8 mouse cellular contexts compared by ENCODE assay signal in genomic region chr19:10017637-10018526, GRCm38 (mm10). TPM values are rescaled to one million over a fixed set of nuclear protein-coding genes. Genes with fewer than 3 reads are reported as not detected.
DNase-seq lines count a peak whose midpoint lies in the region; ATAC-seq lines count a peak whose summit lies in the region.

No protein-coding gene starts in this region.

- WGBS in forebrain, embryonic 12.5 days = 5% methylated on average over 41 of the region's 44 CpGs
- 8% methylated on average over 44 of the region's 44 CpGs for WGBS in heart, embryonic 16.5 days
- 6% methylated on average over 44 of the region's 44 CpGs for WGBS in liver, embryonic 16.5 days (ENCODE audit: insufficient replicate concordance)
- WGBS in neural tube, embryonic 11.5 days = 6% methylated on average over 43 of the region's 44 CpGs
- 7% methylated on average over 44 of the region's 44 CpGs for WGBS in stomach, embryonic 16.5 days

- DNase-seq in c-Kit-positive CD71-positive TER-119-negative erythroid progenitor cells, embryonic 14.5 days (ENCODE audit: low read depth) = peak; percentile 78
- peak; percentile 94 to 96 for DNase-seq in kidney, postnatal 36 days
- DNase-seq in neural tube, embryonic 11.5 days (ENCODE audit: low spot score) = peak; percentile 93

- H3K4me3 ChIP-seq in forebrain, embryonic 12.5 days (replicated peaks) = peak overlapping the region; percentile 48
- peak overlapping the region; percentile 64 for H3K4me3 ChIP-seq in heart, embryonic 16.5 days (ENCODE audit: low read length)
- peak overlapping the region; percentile 80 for H3K4me3 ChIP-seq in liver, embryonic 16.5 days (ENCODE audit: low read depth, low read length)
- peak overlapping the region; percentile 51 for H3K4me3 ChIP-seq in neural tube, embryonic 11.5 days (ENCODE audit: low read depth, low read length)
- H3K4me3 ChIP-seq in stomach, embryonic 16.5 days (replicated peaks; ENCODE audit: low read length) = peak overlapping the region; percentile 65

- H3K4me1 ChIP-seq in forebrain, embryonic 12.5 days = peaks cover 21% of the 10 kb centered on the region
- peaks cover 39% of the 10 kb centered on the region for H3K4me1 ChIP-seq in heart, embryonic 16.5 days (ENCODE audit: control insufficient read depth, insufficient read depth, low read length)
- H3K4me1 ChIP-seq in liver, embryonic 16.5 days (ENCODE audit: control insufficient read depth, low read depth, low read length) = peaks cover 66% of the 10 kb centered on the region
- peaks cover 6% of the 10 kb centered on the region; the same call in 1 of the 2 replicates for H3K4me1 ChIP-seq in neural tube, embryonic 11.5 days (ENCODE audit: control insufficient read depth, insufficient read depth, low read length)
- H3K4me1 ChIP-seq in stomach, embryonic 16.5 days (ENCODE audit: control insufficient read depth, insufficient read depth, low read length) = peaks cover 46% of the 10 kb centered on the region

- H3K27me3 ChIP-seq in forebrain, embryonic 12.5 days = peaks cover 12% of the 10 kb centered on the region; the same call in 1 of the 2 replicates
- H3K27me3 ChIP-seq in heart, embryonic 16.5 days (ENCODE audit: control insufficient read depth, insufficient read depth, low read length) = no peaks in the 10 kb centered on the region
- no peaks in the 10 kb centered on the region for H3K27me3 ChIP-seq in liver, embryonic 16.5 days (ENCODE audit: control insufficient read depth, insufficient read depth, low read depth, low read length)
- no peaks in the 10 kb centered on the region for H3K27me3 ChIP-seq in neural tube, embryonic 11.5 days (ENCODE audit: control insufficient read depth, insufficient read depth, low read length)
- H3K27me3 ChIP-seq in stomach, embryonic 16.5 days (ENCODE audit: control insufficient read depth, insufficient read depth, low read length) = no peaks in the 10 kb centered on the region

- peak; percentile 43 for ATAC-seq in CD4-positive, CD25-positive, alpha-beta regulatory T cell, adult 4 months
- peak; percentile 99 for ATAC-seq in forebrain, embryonic 12.5 days (ENCODE audit: low FRiP score)
- peak; percentile 96 for ATAC-seq in heart, embryonic 16.5 days (replicated peaks; ENCODE audit: extremely low read depth, insufficient read depth, low FRiP score)
- peak; percentile 84 for ATAC-seq in liver, embryonic 16.5 days (ENCODE audit: low read depth)
- ATAC-seq in neural tube, embryonic 11.5 days (ENCODE audit: insufficient read depth, low FRiP score, low TSS enrichment) = peak; percentile 98
- ATAC-seq in stomach, embryonic 16.5 days (ENCODE audit: insufficient read depth, low FRiP score) = peak; percentile 93

- peak overlapping the region; percentile 68; the same call in 1 of the 2 replicates for H3K27ac ChIP-seq in forebrain, embryonic 12.5 days
- peak overlapping the region; percentile 75 for H3K27ac ChIP-seq in heart, embryonic 16.5 days (ENCODE audit: low read length)
- H3K27ac ChIP-seq in liver, embryonic 16.5 days (ENCODE audit: low read length) = peak overlapping the region; percentile 98
- peak overlapping the region; percentile 37; the same call in 1 of the 2 replicates for H3K27ac ChIP-seq in neural tube, embryonic 11.5 days (ENCODE audit: low read depth, low read length)
- H3K27ac ChIP-seq in stomach, embryonic 16.5 days (ENCODE audit: low read length) = peak overlapping the region; percentile 55; the same call in 1 of the 2 replicates

- H3K36me3 ChIP-seq in forebrain, embryonic 12.5 days (replicated peaks) = no peaks in the 10 kb centered on the region
- H3K36me3 ChIP-seq in heart, embryonic 16.5 days (ENCODE audit: control insufficient read depth, insufficient read depth) = no peaks in the 10 kb centered on the region
- H3K36me3 ChIP-seq in liver, embryonic 16.5 days (ENCODE audit: control insufficient read depth, insufficient read depth) = peaks cover 37% of the 10 kb centered on the region
- no peaks in the 10 kb centered on the region for H3K36me3 ChIP-seq in neural tube, embryonic 11.5 days (ENCODE audit: control insufficient read depth, insufficient read depth, low read length)
- H3K36me3 ChIP-seq in stomach, embryonic 16.5 days (ENCODE audit: control insufficient read depth, insufficient read depth, low read length) = no peaks in the 10 kb centered on the region

- H3K9me3 ChIP-seq in forebrain, embryonic 12.5 days = no peaks in the 10 kb centered on the region
- no peaks in the 10 kb centered on the region for H3K9me3 ChIP-seq in heart, embryonic 16.5 days (replicated peaks; ENCODE audit: control insufficient read depth, low read length)
- no peaks in the 10 kb centered on the region for H3K9me3 ChIP-seq in liver, embryonic 16.5 days (replicated peaks; ENCODE audit: control insufficient read depth, low read length)
- H3K9me3 ChIP-seq in neural tube, embryonic 11.5 days (ENCODE audit: control insufficient read depth, low read length) = no peaks in the 10 kb centered on the region
- H3K9me3 ChIP-seq in stomach, embryonic 16.5 days (replicated peaks; ENCODE audit: control insufficient read depth, low read length) = no peaks in the 10 kb centered on the region

- H3K9ac ChIP-seq in forebrain, embryonic 12.5 days = peak overlapping the region; percentile 56
- peak overlapping the region; percentile 78 for H3K9ac ChIP-seq in heart, embryonic 16.5 days (ENCODE audit: low read length)
- peak overlapping the region; percentile 94 for H3K9ac ChIP-seq in liver, embryonic 16.5 days (ENCODE audit: low read depth, low read length)
- H3K9ac ChIP-seq in neural tube, embryonic 11.5 days (ENCODE audit: low read length) = peak overlapping the region; percentile 68
- peak overlapping the region; percentile 81 for H3K9ac ChIP-seq in stomach, embryonic 16.5 days (ENCODE audit: low read length)

- peak overlapping the region; percentile 91 for H3K4me2 ChIP-seq in forebrain, embryonic 12.5 days
- peak overlapping the region; percentile 76 for H3K4me2 ChIP-seq in heart, embryonic 16.5 days (ENCODE audit: low read depth, low read length)
- peak overlapping the region; percentile 96 for H3K4me2 ChIP-seq in liver, embryonic 16.5 days (ENCODE audit: low read depth, low read length)
- H3K4me2 ChIP-seq in neural tube, embryonic 11.5 days (ENCODE audit: low read depth) = peak overlapping the region; percentile 80
- peak overlapping the region; percentile 96 for H3K4me2 ChIP-seq in stomach, embryonic 16.5 days (ENCODE audit: low read depth, low read length)

RNA-seq across cellular contexts. Expression of gene Rab3il1, which starts 16.4 kb away (rescaled TPM):
- not detected for polyA plus RNA-seq in CD4-positive, CD25-positive, alpha-beta regulatory T cell, adult 4 months (2017; shearing (Covaris generic))
- 19.0 and 22.7 TPM in 2 replicates for polyA plus RNA-seq in forebrain, embryonic 12.5 days (2016; fragmentation: Nextera tagmentation; extraction: Ambion mirVana)
- polyA plus RNA-seq in heart, embryonic 16.5 days (2015; fragmentation: Nextera tagmentation; extraction: Ambion mirVana) = 22.1 and 24.0 TPM in 2 replicates
- 236 and 248 TPM in 2 replicates for polyA plus RNA-seq in liver, embryonic 16.5 days (2015; fragmentation: Nextera tagmentation; extraction: Ambion mirVana)
- 42.6 and 43.0 TPM in 2 replicates for polyA plus RNA-seq in neural tube, embryonic 11.5 days (2014; fragmentation: Nextera tagmentation; extraction: Ambion mirVana)
- polyA plus RNA-seq in stomach, embryonic 16.5 days (2015; fragmentation: Nextera tagmentation; extraction: Ambion mirVana) = 33.7 and 38.1 TPM in 2 replicates

RNA-seq across cellular contexts. Expression of gene Best1, which starts 16.4 kb away (rescaled TPM):
- under 1 TPM; 0.29 to 0.31 TPM for polyA plus RNA-seq in CD4-positive, CD25-positive, alpha-beta regulatory T cell, adult 4 months (2017; shearing (Covaris generic))
- 1.1 and 1.4 TPM in 2 replicates for polyA plus RNA-seq in forebrain, embryonic 12.5 days (2016; fragmentation: Nextera tagmentation; extraction: Ambion mirVana)
- polyA plus RNA-seq in heart, embryonic 16.5 days (2015; fragmentation: Nextera tagmentation; extraction: Ambion mirVana) = 0.28 and 0.30 TPM in 2 replicates
- polyA plus RNA-seq in liver, embryonic 16.5 days (2015; fragmentation: Nextera tagmentation; extraction: Ambion mirVana) = 0.13 and 0.14 TPM in 2 replicates
- polyA plus RNA-seq in neural tube, embryonic 11.5 days (2014; fragmentation: Nextera tagmentation; extraction: Ambion mirVana) = 1.0 and 1.5 TPM in 2 replicates
- polyA plus RNA-seq in stomach, embryonic 16.5 days (2015; fragmentation: Nextera tagmentation; extraction: Ambion mirVana) = 0.61 and 0.64 TPM in 2 replicates

RNA-seq across cellular contexts. Expression of gene Fads3, which starts 23.5 kb away (rescaled TPM):
- polyA plus RNA-seq in CD4-positive, CD25-positive, alpha-beta regulatory T cell, adult 4 months (2017; shearing (Covaris generic)) = not detected
- polyA plus RNA-seq in forebrain, embryonic 12.5 days (2016; fragmentation: Nextera tagmentation; extraction: Ambion mirVana) = 5.6 and 7.4 TPM in 2 replicates
- 31.5 and 46.1 TPM in 2 replicates for polyA plus RNA-seq in heart, embryonic 16.5 days (2015; fragmentation: Nextera tagmentation; extraction: Ambion mirVana)
- 7.3 and 8.6 TPM in 2 replicates for polyA plus RNA-seq in liver, embryonic 16.5 days (2015; fragmentation: Nextera tagmentation; extraction: Ambion mirVana)
- 6.1 and 6.2 TPM in 2 replicates for polyA plus RNA-seq in neural tube, embryonic 11.5 days (2014; fragmentation: Nextera tagmentation; extraction: Ambion mirVana)
- 18.9 and 22.5 TPM in 2 replicates for polyA plus RNA-seq in stomach, embryonic 16.5 days (2015; fragmentation: Nextera tagmentation; extraction: Ambion mirVana)

RNA-seq across cellular contexts. Expression of gene Fth1, which starts 37.5 kb away (rescaled TPM):
- 1,000 to 10,000 TPM; 2,170 to 2,387 TPM for polyA plus RNA-seq in CD4-positive, CD25-positive, alpha-beta regulatory T cell, adult 4 months (2017; shearing (Covaris generic))
- polyA plus RNA-seq in forebrain, embryonic 12.5 days (2016; fragmentation: Nextera tagmentation; extraction: Ambion mirVana) = 1,239 and 1,358 TPM in 2 replicates
- 1,934 and 2,252 TPM in 2 replicates for polyA plus RNA-seq in heart, embryonic 16.5 days (2015; fragmentation: Nextera tagmentation; extraction: Ambion mirVana)
- polyA plus RNA-seq in liver, embryonic 16.5 days (2015; fragmentation: Nextera tagmentation; extraction: Ambion mirVana) = 3,514 and 3,691 TPM in 2 replicates
- 1,187 and 1,207 TPM in 2 replicates for polyA plus RNA-seq in neural tube, embryonic 11.5 days (2014; fragmentation: Nextera tagmentation; extraction: Ambion mirVana)
- polyA plus RNA-seq in stomach, embryonic 16.5 days (2015; fragmentation: Nextera tagmentation; extraction: Ambion mirVana) = 1,902 and 2,108 TPM in 2 replicates

Comparison
In these comparisons a context has a peak if more than half of its experiments do, and no peak if none do; other contexts are left out.
1. Peak in every context shown above with its lines: DNase-seq, ATAC-seq, H3K4me3 ChIP-seq and H3K27ac ChIP-seq.
2. ATAC-seq: peak in every context shown above with its lines; median percentile 99 in forebrain, embryonic 12.5 days; 98 in neural tube, embryonic 11.5 days; 96 in heart, embryonic 16.5 days; 93 in stomach, embryonic 16.5 days; 84 in liver, embryonic 16.5 days; 43 in CD4-positive, CD25-positive, alpha-beta regulatory T cell, adult 4 months.
3. H3K27ac ChIP-seq: peak in every context shown above with its lines; median percentile 98 in liver, embryonic 16.5 days; 75 in heart, embryonic 16.5 days; 68 in forebrain, embryonic 12.5 days; 55 in stomach, embryonic 16.5 days; 37 in neural tube, embryonic 11.5 days.
4. RNA of gene Rab3il1, which starts 16.4 kb away (polyA plus RNA-seq): 236 to 248 TPM in liver, embryonic 16.5 days, 42.6 to 43.0 TPM in neural tube, embryonic 11.5 days, 33.7 to 38.1 TPM in stomach, embryonic 16.5 days, 22.1 to 24.0 TPM in heart, embryonic 16.5 days and 19.0 to 22.7 TPM in forebrain, embryonic 12.5 days; not detected in CD4-positive, CD25-positive, alpha-beta regulatory T cell, adult 4 months; every median in the first group is over 10 times any median in the second.